Mouse (Mus musculus): Measurements from ENCODE around the gene Zfp956. TPM values are rescaled to one million over a fixed set of nuclear protein-coding genes. Genes with fewer than 3 reads are reported as not detected.

Zfp956 gene
- 4.1 and 5.0 TPM in 2 replicates for total RNA-seq (2023)

GRCm38 (mm10) chr6:47953191-47953726 is at the start of gene Zfp956:
Gene Zfp956, plus strand, starts transcription at chr6:47953390.

GRCm38 (mm10) chr6:47920447-47921340 is 32.5 kb upstream of the Zfp956 start, which contains the start of gene Zfp212:
Gene Zfp212, plus strand, starts transcription at chr6:47920476.

Other genes with a start within 250 kb of the Zfp956 start
- 37.6 and 40.3 TPM in 2 replicates for gene Pdia4, start 140.0 kb upstream of the Zfp956 start, total RNA-seq (2023)
- 0.35 TPM in 1 of 2 replicates, not detected in the other for gene Zfp786, start 122.5 kb upstream of the Zfp956 start, total RNA-seq (2023)
- 9.0 and 16.4 TPM in 2 replicates for gene Zfp398, start 117.7 kb upstream of the Zfp956 start, total RNA-seq (2023)
- 5.8 and 6.8 TPM in 2 replicates for gene Zfp282, start 76.2 kb upstream of the Zfp956 start, total RNA-seq (2023)
- gene Zfp212, start 32.9 kb upstream of the Zfp956 start, total RNA-seq (2023), result 21.5 and 21.8 TPM in 2 replicates
- 7.9 and 9.3 TPM in 2 replicates for gene Zfp777, start 95.5 kb downstream of the Zfp956 start, total RNA-seq (2023)
- 32.1 and 42.7 TPM in 2 replicates for gene Zfp746, start 133.2 kb downstream of the Zfp956 start, total RNA-seq (2023)